Mouse (Mus musculus) liver, postnatal 0 days (tissue): ENCODE data around the gene Repin1.

Source experiments
- CTCF ChIP-seq: sonication (generic); IDR thresholded peaks from 2 replicates; pipeline ENCODE4 v1.5.1; 2016; ENCODE audit warnings: antibody characterized with exemption, low read depth
- EP300 ChIP-seq: IDR thresholded peaks from 2 replicates; pipeline ENCODE4 v1.6.1; 2016; ENCODE audit warnings: antibody characterized with exemption, low read depth, mild to moderate bottlenecking

DNA sequence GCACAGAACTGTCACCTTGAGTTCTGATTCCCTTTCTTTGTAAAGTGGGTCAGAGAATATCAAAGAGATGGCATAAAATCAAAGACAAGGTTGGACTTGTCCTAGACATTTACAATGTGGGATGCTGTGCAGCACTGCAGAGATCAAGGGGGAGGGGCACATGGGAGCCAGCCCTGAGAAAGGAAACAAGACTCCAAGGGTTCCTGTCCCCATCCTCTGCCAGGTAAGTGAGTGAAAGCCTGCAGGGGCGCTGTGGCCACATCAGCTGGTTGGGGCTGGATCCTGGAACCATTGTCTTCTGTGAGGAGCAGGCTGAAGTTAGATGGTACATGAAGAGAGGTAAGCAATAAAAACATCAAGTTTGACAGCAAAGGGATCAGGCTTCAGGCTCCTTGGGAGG is 29.8 kb downstream of the Repin1 start:
- no peak for TF ChIP-seq CTCF
- TF ChIP-seq EP300 = no peak
